Mouse (Mus musculus): ENCODE data around the gene Gm17018. TPM values are rescaled to one million over a fixed set of nuclear protein-coding genes. Genes with fewer than 3 reads are reported as not detected.

Gene Gm17018
- polyA plus RNA-seq, 1 experiment, result 25.7 TPM

DNA sequence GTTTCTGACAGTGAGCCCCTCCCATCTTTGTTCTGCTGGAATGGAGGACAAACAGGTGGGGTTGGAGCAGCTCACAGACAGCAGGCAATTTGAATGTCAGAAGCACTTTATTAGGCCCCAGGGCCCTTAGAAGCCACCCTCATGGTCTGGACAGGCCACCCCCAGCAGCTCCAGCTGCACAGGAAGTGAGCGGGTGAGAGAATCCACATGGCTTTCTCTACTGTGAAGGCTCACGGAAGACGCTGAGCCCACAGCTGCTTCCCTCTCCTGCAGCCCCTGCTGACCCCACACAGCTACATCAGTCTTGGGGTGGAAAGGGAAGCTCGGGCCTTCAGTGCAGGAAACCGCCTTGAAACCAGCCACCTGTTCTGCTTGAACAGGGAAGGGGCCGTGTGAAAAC is 8.2 kb upstream of the Gm17018 start:
- no peaks in the 10 kb centered on the region for H3K79me2 ChIP-seq (ENCODE audit: control insufficient read depth, insufficient read depth)
- H3K4me3 ChIP-seq (ENCODE audit: insufficient read depth, poor library complexity, severe bottlenecking), result no peak overlapping the region
- no peak overlapping the region for H3ac ChIP-seq (ENCODE audit: control insufficient read depth, insufficient read length, low read depth)
- H3K27me3 ChIP-seq (ENCODE audit: control insufficient read depth, insufficient read depth, insufficient read length), result no peaks in the 10 kb centered on the region
- no peak for TF ChIP-seq FOSL1 (IDR thresholded peaks at IDR 0.05; ENCODE audit: insufficient read depth, low read length, poor library complexity, severe bottlenecking)
- TF ChIP-seq MYOG (IDR thresholded peaks at IDR 0.05; ENCODE audit: control insufficient read depth, extremely low read depth, insufficient read length), result no peak
- no peak for TF ChIP-seq USF1 (IDR thresholded peaks at IDR 0.05; ENCODE audit: low read depth)
- no peak for TF ChIP-seq CEBPB (IDR thresholded peaks at IDR 0.05; ENCODE audit: low read depth)
- no peak for TF ChIP-seq MYOD1 (IDR thresholded peaks at IDR 0.05; ENCODE audit: control insufficient read depth, insufficient read length, low read depth)
- no peak for TF ChIP-seq MAX (IDR thresholded peaks at IDR 0.05)
- TF ChIP-seq CTCF (IDR thresholded peaks at IDR 0.05; ENCODE audit: control insufficient read depth, insufficient read depth, insufficient read length), result no peak
- H3K36me3 ChIP-seq (ENCODE audit: control insufficient read depth, insufficient read depth), result peaks cover 18% of the 10 kb centered on the region
- H3K79me3 ChIP-seq (ENCODE audit: low read depth), result no peaks in the 10 kb centered on the region

DNA sequence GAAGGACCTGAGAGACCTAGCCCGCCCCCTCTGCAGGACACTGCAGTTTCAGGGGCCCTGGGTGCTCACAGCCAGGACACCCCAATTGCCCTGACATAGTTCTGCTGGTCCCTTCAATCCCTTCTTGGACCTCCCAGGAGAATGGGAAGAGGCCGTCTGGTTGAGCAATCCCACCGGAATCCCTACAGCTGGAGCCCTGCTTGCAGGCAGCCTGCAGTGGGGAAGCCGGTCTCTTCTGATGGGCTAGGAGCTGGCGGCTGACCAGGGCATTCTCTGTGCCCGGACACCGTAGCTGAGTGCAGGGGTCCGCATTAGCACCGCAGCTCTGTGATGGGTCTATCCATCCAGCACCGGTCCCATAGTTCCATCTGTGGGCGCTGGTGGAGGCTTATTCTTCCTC is 6.3 kb upstream of the Gm17018 start:
- H3K79me2 ChIP-seq (ENCODE audit: control insufficient read depth, insufficient read depth), result no peaks in the 10 kb centered on the region
- peaks cover 25% of the 10 kb centered on the region for H3K36me3 ChIP-seq (ENCODE audit: control insufficient read depth, insufficient read depth)
- no peaks in the 10 kb centered on the region for H3K27me3 ChIP-seq (ENCODE audit: control insufficient read depth, insufficient read depth, insufficient read length)
- H3K79me3 ChIP-seq (ENCODE audit: low read depth), result no peaks in the 10 kb centered on the region
- TF ChIP-seq MAX (IDR thresholded peaks at IDR 0.05), result no peak
- TF ChIP-seq MYOG (IDR thresholded peaks at IDR 0.05; ENCODE audit: control insufficient read depth, extremely low read depth, insufficient read length), result no peak
- no peak for TF ChIP-seq FOSL1 (IDR thresholded peaks at IDR 0.05; ENCODE audit: insufficient read depth, low read length, poor library complexity, severe bottlenecking)
- TF ChIP-seq CEBPB (IDR thresholded peaks at IDR 0.05; ENCODE audit: low read depth), result no peak
- no peak for TF ChIP-seq USF1 (IDR thresholded peaks at IDR 0.05; ENCODE audit: low read depth)
- TF ChIP-seq MYOD1 (IDR thresholded peaks at IDR 0.05; ENCODE audit: control insufficient read depth, insufficient read length, low read depth), result no peak
- TF ChIP-seq CTCF (IDR thresholded peaks at IDR 0.05; ENCODE audit: control insufficient read depth, insufficient read depth, insufficient read length), result no peak
- H3ac ChIP-seq (ENCODE audit: control insufficient read depth, insufficient read length, low read depth), result no peak overlapping the region
- H3K4me3 ChIP-seq (ENCODE audit: insufficient read depth, poor library complexity, severe bottlenecking), result no peak overlapping the region

DNA sequence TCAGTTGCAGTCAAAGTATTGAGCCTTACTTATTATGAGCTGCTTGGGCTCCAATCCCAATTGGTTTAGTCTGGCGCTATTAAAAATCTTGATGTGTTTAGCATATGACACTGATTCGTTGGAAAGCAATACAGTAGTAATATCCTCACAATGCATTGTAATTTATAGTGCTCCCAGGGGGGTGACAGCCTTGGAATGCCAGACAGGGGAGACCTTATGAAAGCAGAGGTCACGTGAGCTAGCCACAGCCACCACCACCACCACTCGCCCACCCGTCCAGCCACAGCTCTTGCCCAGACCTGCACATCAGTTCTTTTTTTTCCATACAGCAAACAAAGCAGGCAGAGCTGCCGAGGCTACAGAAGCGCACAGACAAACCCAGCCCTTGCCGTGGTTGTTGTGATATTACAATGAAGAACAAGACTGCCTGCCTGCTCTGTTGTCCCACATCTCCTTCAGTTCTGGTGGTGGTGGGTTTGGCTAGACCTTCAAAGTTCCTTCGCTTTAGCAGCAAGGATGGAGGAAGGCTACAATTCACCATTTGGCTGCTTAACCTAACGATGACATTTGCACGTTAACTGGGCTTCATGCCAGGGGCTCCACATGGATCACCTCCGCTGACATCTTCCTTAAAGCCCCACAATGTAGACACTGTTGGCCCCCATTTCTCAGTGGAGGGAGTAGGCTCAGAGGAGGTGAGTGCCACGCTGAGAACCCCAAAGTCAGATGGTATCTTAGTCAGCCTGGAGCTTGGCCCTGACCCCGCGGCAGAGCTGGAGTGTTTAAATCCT is 5.7 kb downstream of the Gm17018 start:
- H3K4me3 ChIP-seq (ENCODE audit: insufficient read depth, poor library complexity, severe bottlenecking), result no peak overlapping the region
- TF ChIP-seq MYOD1 (IDR thresholded peaks at IDR 0.05; ENCODE audit: control insufficient read depth, insufficient read length, low read depth) (no peak), USF1 (IDR thresholded peaks at IDR 0.05; ENCODE audit: low read depth) (no peak), CEBPB (IDR thresholded peaks at IDR 0.05; ENCODE audit: low read depth) (no peak), MYOG (IDR thresholded peaks at IDR 0.05; ENCODE audit: control insufficient read depth, extremely low read depth, insufficient read length) (no peak), CTCF (IDR thresholded peaks at IDR 0.05; ENCODE audit: control insufficient read depth, insufficient read depth, insufficient read length) (no peak), FOSL1 (IDR thresholded peaks at IDR 0.05; ENCODE audit: insufficient read depth, low read length, poor library complexity, severe bottlenecking) (no peak), MAX (IDR thresholded peaks at IDR 0.05) (no peak)
- no peaks in the 10 kb centered on the region for H3K36me3 ChIP-seq (ENCODE audit: control insufficient read depth, insufficient read depth)
- no peak overlapping the region for H3ac ChIP-seq (ENCODE audit: control insufficient read depth, insufficient read length, low read depth)
- H3K27me3 ChIP-seq (ENCODE audit: control insufficient read depth, insufficient read depth, insufficient read length), result no peaks in the 10 kb centered on the region
- H3K79me2 ChIP-seq (ENCODE audit: control insufficient read depth, insufficient read depth), result no peaks in the 10 kb centered on the region
- no peaks in the 10 kb centered on the region for H3K79me3 ChIP-seq (ENCODE audit: low read depth)

DNA sequence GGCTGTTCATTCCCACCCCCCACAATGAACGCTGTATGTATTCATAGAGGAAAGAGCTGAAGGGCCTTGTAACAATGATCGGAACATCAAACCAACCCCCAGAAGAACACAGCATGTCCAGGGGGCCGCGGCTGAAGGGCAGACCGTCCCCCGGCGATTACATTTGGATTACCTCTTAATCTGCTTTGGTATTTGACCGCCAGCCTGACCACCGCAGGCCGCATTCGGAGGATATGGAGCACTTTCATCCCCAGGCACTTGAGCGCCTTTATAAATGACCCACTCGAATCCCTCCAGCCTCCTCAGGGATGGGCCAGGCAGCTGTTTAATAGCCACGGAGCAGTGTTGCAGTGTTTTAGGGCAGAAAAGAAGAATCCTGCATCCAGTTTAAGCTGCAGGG is 7.0 kb downstream of the Gm17018 start:
- no peaks in the 10 kb centered on the region for H3K27me3 ChIP-seq (ENCODE audit: control insufficient read depth, insufficient read depth, insufficient read length)
- no peak overlapping the region for H3ac ChIP-seq (ENCODE audit: control insufficient read depth, insufficient read length, low read depth)
- H3K79me2 ChIP-seq (ENCODE audit: control insufficient read depth, insufficient read depth), result no peaks in the 10 kb centered on the region
- TF ChIP-seq USF1 (IDR thresholded peaks at IDR 0.05; ENCODE audit: low read depth), result no peak
- TF ChIP-seq MAX (IDR thresholded peaks at IDR 0.05), result no peak
- TF ChIP-seq MYOD1 (IDR thresholded peaks at IDR 0.05; ENCODE audit: control insufficient read depth, insufficient read length, low read depth), result no peak
- TF ChIP-seq MYOG (IDR thresholded peaks at IDR 0.05; ENCODE audit: control insufficient read depth, extremely low read depth, insufficient read length), result no peak
- no peak for TF ChIP-seq CEBPB (IDR thresholded peaks at IDR 0.05; ENCODE audit: low read depth)
- no peak for TF ChIP-seq CTCF (IDR thresholded peaks at IDR 0.05; ENCODE audit: control insufficient read depth, insufficient read depth, insufficient read length)
- no peak for TF ChIP-seq FOSL1 (IDR thresholded peaks at IDR 0.05; ENCODE audit: insufficient read depth, low read length, poor library complexity, severe bottlenecking)
- H3K79me3 ChIP-seq (ENCODE audit: low read depth), result no peaks in the 10 kb centered on the region
- H3K4me3 ChIP-seq (ENCODE audit: insufficient read depth, poor library complexity, severe bottlenecking), result no peak overlapping the region
- H3K36me3 ChIP-seq (ENCODE audit: control insufficient read depth, insufficient read depth), result peaks cover 4% of the 10 kb centered on the region

DNA sequence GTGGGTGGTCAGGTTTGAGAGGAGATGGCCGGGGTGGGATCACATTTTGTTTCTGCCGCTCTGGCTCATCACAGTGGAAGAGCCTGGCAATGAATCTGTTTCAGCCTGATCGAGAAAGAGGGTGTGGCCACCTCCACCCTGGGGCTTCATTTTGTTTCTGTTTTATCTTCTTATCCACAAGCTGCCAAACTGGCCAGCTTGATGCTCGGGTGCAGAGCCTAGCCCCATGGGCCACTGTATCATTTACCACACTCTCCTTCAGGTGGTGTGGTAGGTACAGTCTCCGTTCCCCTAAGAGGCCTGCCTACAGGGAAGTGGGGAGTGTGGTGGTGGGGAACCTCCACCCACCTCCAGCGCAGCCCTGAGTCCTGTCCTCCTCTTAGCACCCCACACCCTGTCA is 12.6 kb downstream of the Gm17018 start:
- no peaks in the 10 kb centered on the region for H3K79me3 ChIP-seq (ENCODE audit: low read depth)
- no peaks in the 10 kb centered on the region for H3K79me2 ChIP-seq (ENCODE audit: control insufficient read depth, insufficient read depth)
- no peak overlapping the region for H3ac ChIP-seq (ENCODE audit: control insufficient read depth, insufficient read length, low read depth)
- TF ChIP-seq CTCF (IDR thresholded peaks at IDR 0.05; ENCODE audit: control insufficient read depth, insufficient read depth, insufficient read length), result no peak
- TF ChIP-seq MAX (IDR thresholded peaks at IDR 0.05), result no peak
- H3K36me3 ChIP-seq (ENCODE audit: control insufficient read depth, insufficient read depth), result peaks cover 19% of the 10 kb centered on the region
- H3K4me3 ChIP-seq (ENCODE audit: insufficient read depth, poor library complexity, severe bottlenecking), result no peak overlapping the region
- H3K27me3 ChIP-seq (ENCODE audit: control insufficient read depth, insufficient read depth, insufficient read length), result no peaks in the 10 kb centered on the region

DNA sequence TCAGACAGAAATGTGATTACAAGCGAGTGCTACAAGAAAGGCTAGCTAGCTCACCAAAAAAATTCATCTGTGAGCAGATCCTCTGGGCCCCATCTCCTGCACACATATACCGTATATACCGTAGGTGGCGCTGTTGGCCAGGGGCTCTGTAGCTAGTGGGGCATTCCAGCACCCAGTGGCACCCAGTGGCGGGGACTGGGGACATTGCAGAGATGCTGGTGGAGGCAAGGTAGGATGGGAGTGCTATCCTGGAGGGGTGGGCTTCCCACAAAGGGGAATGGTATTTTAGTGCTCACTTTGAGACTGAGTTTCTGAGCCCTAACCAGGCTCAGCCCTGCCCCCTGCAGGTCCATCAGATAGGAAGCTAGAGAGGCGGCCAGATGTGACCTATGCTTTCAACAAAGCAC is 13.4 kb downstream of the Gm17018 start:
- no peaks in the 10 kb centered on the region for H3K79me2 ChIP-seq (ENCODE audit: control insufficient read depth, insufficient read depth)
- no peaks in the 10 kb centered on the region for H3K79me3 ChIP-seq (ENCODE audit: low read depth)
- H3K27me3 ChIP-seq (ENCODE audit: control insufficient read depth, insufficient read depth, insufficient read length), result no peaks in the 10 kb centered on the region
- peaks cover 23% of the 10 kb centered on the region for H3K36me3 ChIP-seq (ENCODE audit: control insufficient read depth, insufficient read depth)
- H3K4me3 ChIP-seq (ENCODE audit: insufficient read depth, poor library complexity, severe bottlenecking), result no peak overlapping the region
- peak; percentile 86 for TF ChIP-seq CTCF (IDR thresholded peaks at IDR 0.05; ENCODE audit: control insufficient read depth, insufficient read depth, insufficient read length)
- TF ChIP-seq FOSL1 (IDR thresholded peaks at IDR 0.05; ENCODE audit: insufficient read depth, low read length, poor library complexity, severe bottlenecking), result no peak
- no peak for TF ChIP-seq CEBPB (IDR thresholded peaks at IDR 0.05; ENCODE audit: low read depth)
- TF ChIP-seq USF1 (IDR thresholded peaks at IDR 0.05; ENCODE audit: low read depth), result no peak
- no peak for TF ChIP-seq MYOG (IDR thresholded peaks at IDR 0.05; ENCODE audit: control insufficient read depth, extremely low read depth, insufficient read length)
- H3ac ChIP-seq (ENCODE audit: control insufficient read depth, insufficient read length, low read depth), result no peak overlapping the region

All from C2C12 (cell line).